Mouse (Mus musculus) heart, postnatal 36 days (tissue): Measurements from ENCODE around the gene Pnma1. TPM values are rescaled to one million over a fixed set of nuclear protein-coding genes. Genes with fewer than 3 reads are reported as not detected.

Experiments used
- DNase-seq, 2 experiments: peaks; one replicate each; pipeline ENCODE4 v3.0.0; 2021 to 2022
- intact Hi-C: fragments of 180-260 bp; cut with DNase I; formaldehyde crosslinking; loops from one replicate; pipeline ENCODE4 v1.15.1; 2025
- total RNA-seq, 2 experiments: library from RNA; stranded (reverse); gene quantifications; 2 replicates each; pipeline ENCODE4 v1.2.3; 2021

The Pnma1 gene
- total RNA-seq: under 1 TPM; 0.11 to 0.22 TPM

- DNase-seq: peak; percentile 54 to 77
- intact Hi-C loops: loop anchor here (1.0 kb wide), 1 partner anchor 101 kb away; no protein-coding TSS in a partner anchor
Observed at GRCm38 (mm10) chr12:84147954-84148621, at the start of gene Pnma1. Gene Pnma1, minus strand, starts transcription at chr12:84148489.

GRCm38 (mm10) chr12:84195195-84195594 is 46.9 kb upstream of the Pnma1 start:
- DNase-seq: no peak
- intact Hi-C loops: no loop called here

- intact Hi-C loops: no loop called here
Observed at GRCm38 (mm10) chr12:84194400-84195109, 46.3 kb upstream of the Pnma1 start.

GRCm38 (mm10) chr12:84193642-84194399 is 45.5 kb upstream of the Pnma1 start:
- peak; percentile 91 for DNase-seq
- intact Hi-C loops: no loop called here

More at GRCm38 (mm10) chr12:84194400-84195109, 46.3 kb upstream of the Pnma1 start:
- no peak for DNase-seq

- DNase-seq: peak; percentile 62 to 77
- intact Hi-C loops: loop anchor here (1.0 kb wide), 2 partner anchors 17 to 25 kb away; partner anchors contain the start of gene Elmsan1
Observed at GRCm38 (mm10) chr12:84192741-84193641, 44.7 kb upstream of the Pnma1 start.

- intact Hi-C loops: loop anchor here (1.0 kb wide), 2 partner anchors 16 to 26 kb away; partner anchors contain the start of gene Elmsan1
Observed at GRCm38 (mm10) chr12:84192280-84192679, 44.0 kb upstream of the Pnma1 start.

GRCm38 (mm10) chr12:84191770-84192169 is 43.5 kb upstream of the Pnma1 start:
- no peak for DNase-seq
- intact Hi-C loops: loop anchor here (1.0 kb wide), 2 partner anchors 15 to 27 kb away; partner anchors contain the start of gene Elmsan1

More at GRCm38 (mm10) chr12:84192280-84192679, 44.0 kb upstream of the Pnma1 start:
- DNase-seq: no peak

- intact Hi-C loops: no loop called here
- DNase-seq: no peak
Observed at GRCm38 (mm10) chr12:84191190-84191589, 42.9 kb upstream of the Pnma1 start.

- intact Hi-C loops: no loop called here
- no peak for DNase-seq
Observed at GRCm38 (mm10) chr12:84190151-84190820, 42.0 kb upstream of the Pnma1 start.

GRCm38 (mm10) chr12:84188881-84189444 is 40.7 kb upstream of the Pnma1 start:
- no peak for DNase-seq
- intact Hi-C loops: no loop called here

- intact Hi-C loops: no loop called here
- DNase-seq: peak in 1 of 2 experiments; percentile 62
Observed at GRCm38 (mm10) chr12:84187752-84188601, 39.7 kb upstream of the Pnma1 start.

GRCm38 (mm10) chr12:84186950-84187349 is 38.7 kb upstream of the Pnma1 start:
- intact Hi-C loops: no loop called here
- DNase-seq: no peak

- intact Hi-C loops: no loop called here
- no peak for DNase-seq
Observed at GRCm38 (mm10) chr12:84186536-84186935, 38.2 kb upstream of the Pnma1 start.

- intact Hi-C loops: no loop called here
- no peak for DNase-seq
Observed at GRCm38 (mm10) chr12:84185547-84185946, 37.3 kb upstream of the Pnma1 start.

- DNase-seq: no peak
- intact Hi-C loops: no loop called here
Observed at GRCm38 (mm10) chr12:84184979-84185378, 36.7 kb upstream of the Pnma1 start.

GRCm38 (mm10) chr12:84181999-84182398 is 33.7 kb upstream of the Pnma1 start:
- DNase-seq: no peak
- intact Hi-C loops: no loop called here

GRCm38 (mm10) chr12:84180701-84181435 is 32.6 kb upstream of the Pnma1 start:
- intact Hi-C loops: no loop called here

More at GRCm38 (mm10) chr12:84180701-84181435, 32.6 kb upstream of the Pnma1 start:
- DNase-seq: peak; percentile 74 to 78
